Mouse (Mus musculus): ENCODE measurements at regions not wholly inside any gene's neighbourhood (a gene's known extent, or its start where the extent isn't known, plus 50 kb on each side); places are given as distances from the start of the nearest gene placed in this dataset.

- DNase-seq (ENCODE audit: low spot score): no peak
These were observed 105.7 kb upstream of the Rgma start for GRCm38 (mm10) chr7:73269626-73270025.

GRCm38 (mm10) chr7:73272787-73273186, 102.5 kb upstream of the Rgma start:
- DNase-seq (ENCODE audit: low spot score): no peak

GRCm38 (mm10) chr7:73275814-73276271, 99.5 kb upstream of the Rgma start:
- DNase-seq (ENCODE audit: low spot score): peak; percentile 58

- no peak for DNase-seq (ENCODE audit: low spot score)
These were observed 96.7 kb upstream of the Rgma start for GRCm38 (mm10) chr7:73278616-73279015.

GRCm38 (mm10) chr7:73279936-73280445, 95.3 kb upstream of the Rgma start:
- no peak for DNase-seq (ENCODE audit: low spot score)

- no peak for DNase-seq (ENCODE audit: low spot score)
These were observed 89.1 kb upstream of the Rgma start for GRCm38 (mm10) chr7:73286244-73286643.

- DNase-seq (ENCODE audit: low spot score): no peak
These were observed 82.0 kb upstream of the Rgma start for GRCm38 (mm10) chr7:73293337-73293736.

GRCm38 (mm10) chr7:73294399-73294798, 80.9 kb upstream of the Rgma start:
- no peak for DNase-seq (ENCODE audit: low spot score)

- no peak for DNase-seq (ENCODE audit: low spot score)
These were observed 72.8 kb upstream of the Rgma start for GRCm38 (mm10) chr7:73302501-73302900.

- no peak for DNase-seq (ENCODE audit: low spot score)
These were observed 71.5 kb upstream of the Rgma start for GRCm38 (mm10) chr7:73303818-73304217.

GRCm38 (mm10) chr7:73304799-73305198, 70.5 kb upstream of the Rgma start:
- DNase-seq (ENCODE audit: low spot score): no peak

- DNase-seq (ENCODE audit: low spot score): no peak
These were observed 69.9 kb upstream of the Rgma start for GRCm38 (mm10) chr7:73305286-73305975.

- DNase-seq (ENCODE audit: low spot score): no peak
These were observed 69.0 kb upstream of the Rgma start for GRCm38 (mm10) chr7:73306296-73306695.

- DNase-seq (ENCODE audit: low spot score): no peak
These were observed 68.6 kb upstream of the Rgma start for GRCm38 (mm10) chr7:73306728-73307127.

- DNase-seq (ENCODE audit: low spot score): no peak
These were observed 67.5 kb upstream of the Rgma start for GRCm38 (mm10) chr7:73307586-73308490.

GRCm38 (mm10) chr7:73308981-73309380, 66.3 kb upstream of the Rgma start:
- no peak for DNase-seq (ENCODE audit: low spot score)

GRCm38 (mm10) chr7:73310056-73310455, 65.3 kb upstream of the Rgma start:
- no peak for DNase-seq (ENCODE audit: low spot score)

GRCm38 (mm10) chr7:73310581-73311136, 64.7 kb upstream of the Rgma start:
- DNase-seq (ENCODE audit: low spot score): no peak

GRCm38 (mm10) chr7:73315555-73315954, 59.8 kb upstream of the Rgma start:
- DNase-seq (ENCODE audit: low spot score): no peak

- no peak for DNase-seq (ENCODE audit: low spot score)
These were observed 57.7 kb upstream of the Rgma start for GRCm38 (mm10) chr7:73317574-73317973.

- DNase-seq (ENCODE audit: low spot score): no peak
These were observed 56.3 kb upstream of the Rgma start for GRCm38 (mm10) chr7:73319004-73319403.

GRCm38 (mm10) chr7:73319994-73320393, 55.3 kb upstream of the Rgma start:
- no peak for DNase-seq (ENCODE audit: low spot score)
